ENCODE assay signal across 8 mouse cellular contexts in genomic region chr6:91200429-91201188, GRCm38 (mm10). TPM values are rescaled to one million over a fixed set of nuclear protein-coding genes. Genes with fewer than 3 reads are reported as not detected.
A peak's percentile ranks its signal among the peaks of the same experiment; 100 is the strongest.
DNase-seq lines count a peak whose midpoint lies in the region; ATAC-seq and TF ChIP-seq lines count a peak whose summit lies in the region.

No protein-coding gene starts in this region.

- no peaks in the 10 kb centered on the region for H3K9me3 ChIP-seq in hindbrain, embryonic 16.5 days (ENCODE audit: control insufficient read depth, low read length)
- no peaks in the 10 kb centered on the region for H3K9me3 ChIP-seq in limb, embryonic 14.5 days (ENCODE audit: control insufficient read depth, low read length)
- no peaks in the 10 kb centered on the region for H3K9me3 ChIP-seq in stomach, embryonic 14.5 days (ENCODE audit: control insufficient read depth, low read depth, low read length)
- H3K9me3 ChIP-seq in liver, embryonic 11.5 days (ENCODE audit: control insufficient read depth, low read length) = no peaks in the 10 kb centered on the region

- H3K36me3 ChIP-seq in hindbrain, embryonic 16.5 days (ENCODE audit: control insufficient read depth, insufficient read depth, low read length) = no peaks in the 10 kb centered on the region
- no peaks in the 10 kb centered on the region for H3K36me3 ChIP-seq in limb, embryonic 14.5 days (ENCODE audit: control insufficient read depth, insufficient read depth, low read length)
- H3K36me3 ChIP-seq in stomach, embryonic 14.5 days (ENCODE audit: control insufficient read depth, insufficient read depth, low read length) = no peaks in the 10 kb centered on the region
- H3K36me3 ChIP-seq in liver, embryonic 11.5 days (ENCODE audit: control insufficient read depth, insufficient read depth, low read length) = no peaks in the 10 kb centered on the region

- H3K9ac ChIP-seq in hindbrain, embryonic 16.5 days (ENCODE audit: low read depth, low read length) = 0 out of 2 replicates have a peak overlapping the region, but pooled peaks have one; percentile 26
- H3K9ac ChIP-seq in limb, embryonic 14.5 days (ENCODE audit: low read depth, low read length, severe bottlenecking) = peak overlapping the region; percentile 21
- H3K9ac ChIP-seq in stomach, embryonic 14.5 days (replicated peaks; ENCODE audit: low read depth, low read length) = no peak overlapping the region
- H3K9ac ChIP-seq in liver, embryonic 11.5 days (ENCODE audit: low read depth, low read length) = no peak overlapping the region

- WGBS in hindbrain, embryonic 16.5 days = 18% methylated on average over 8 of the region's 8 CpGs
- WGBS in limb, embryonic 14.5 days = 17% methylated on average over 8 of the region's 8 CpGs
- WGBS in stomach, embryonic 14.5 days = 35% methylated on average over 8 of the region's 8 CpGs
- 57% methylated on average over 8 of the region's 8 CpGs for WGBS in liver, embryonic 11.5 days

- H3K4me2 ChIP-seq in hindbrain, embryonic 16.5 days (ENCODE audit: low read length) = no peak overlapping the region
- no peak overlapping the region for H3K4me2 ChIP-seq in limb, embryonic 14.5 days (replicated peaks; ENCODE audit: low read depth, low read length, severe bottlenecking)
- H3K4me2 ChIP-seq in stomach, embryonic 14.5 days (replicated peaks; ENCODE audit: low read depth, low read length) = no peak overlapping the region
- H3K4me2 ChIP-seq in liver, embryonic 11.5 days = no peak overlapping the region

- H3K4me1 ChIP-seq in hindbrain, embryonic 16.5 days (ENCODE audit: control insufficient read depth, insufficient read depth, low read depth, low read length) = peaks cover 7% of the 10 kb centered on the region
- peaks cover 46% of the 10 kb centered on the region for H3K4me1 ChIP-seq in limb, embryonic 14.5 days (ENCODE audit: control insufficient read depth, insufficient read depth, low read length)
- H3K4me1 ChIP-seq in stomach, embryonic 14.5 days (ENCODE audit: control insufficient read depth, insufficient read depth, low read length) = peaks cover 8% of the 10 kb centered on the region
- no peaks in the 10 kb centered on the region for H3K4me1 ChIP-seq in liver, embryonic 11.5 days (replicated peaks; ENCODE audit: control insufficient read depth, insufficient read depth, low read length)

- H3K4me3 ChIP-seq in hindbrain, embryonic 16.5 days (ENCODE audit: low read length) = no peak overlapping the region
- H3K4me3 ChIP-seq in limb, embryonic 14.5 days (replicated peaks; ENCODE audit: low read length) = no peak overlapping the region
- H3K4me3 ChIP-seq in stomach, embryonic 14.5 days (ENCODE audit: low read depth, low read length) = no peak overlapping the region
- no peak overlapping the region for H3K4me3 ChIP-seq in liver, embryonic 11.5 days (ENCODE audit: low read depth, low read length)

- no peak for TF ChIP-seq POLR2A in limb, embryonic 14.5 days (IDR thresholded peaks at IDR 0.05; ENCODE audit: borderline replicate concordance, extremely low read depth, insufficient read depth, insufficient read length)

- peak; percentile 83 for ATAC-seq in hindbrain, embryonic 16.5 days
- ATAC-seq in limb, embryonic 14.5 days (ENCODE audit: low FRiP score, low read depth) = peak; percentile 83
- peak; percentile 64; the same call in 1 of the 2 replicates for ATAC-seq in stomach, embryonic 14.5 days (ENCODE audit: insufficient number of reproducible peaks, insufficient read depth, low FRiP score, low read depth)
- ATAC-seq in liver, embryonic 11.5 days (replicated peaks; ENCODE audit: low FRiP score) = no peak

- no peaks in the 10 kb centered on the region for H3K27me3 ChIP-seq in hindbrain, embryonic 16.5 days (replicated peaks; ENCODE audit: control insufficient read depth, insufficient read depth, low read length)
- no peaks in the 10 kb centered on the region for H3K27me3 ChIP-seq in limb, embryonic 14.5 days (ENCODE audit: control insufficient read depth, insufficient read depth, low read length)
- H3K27me3 ChIP-seq in stomach, embryonic 14.5 days (ENCODE audit: control insufficient read depth, insufficient read depth, low read length) = no peaks in the 10 kb centered on the region
- H3K27me3 ChIP-seq in liver, embryonic 11.5 days (replicated peaks; ENCODE audit: control insufficient read depth, insufficient read depth, low read length) = no peaks in the 10 kb centered on the region; the same call in none of the 2 replicates

- peak; percentile 21 to 34 for DNase-seq in kidney, postnatal 4 days
- DNase-seq in kidney, postnatal 10 days = no peak
- DNase-seq in fibroblast of lung, adult 2 months (ENCODE audit: low read depth) = peak; percentile 76
- peak; percentile 93 for DNase-seq in limb, embryonic 14.5 days (ENCODE audit: low spot score)
- DNase-seq in kidney, adult 8-10 months = no peak
- DNase-seq in liver, embryonic 11.5 days (ENCODE audit: low spot score) = no peak

- peak overlapping the region; percentile 52 for H3K27ac ChIP-seq in hindbrain, embryonic 16.5 days (ENCODE audit: low read depth, low read length)
- peak overlapping the region; percentile 79 for H3K27ac ChIP-seq in limb, embryonic 14.5 days (replicated peaks; ENCODE audit: low read depth, low read length)
- H3K27ac ChIP-seq in stomach, embryonic 14.5 days (ENCODE audit: low read length) = peak overlapping the region; percentile 33; the same call in 1 of the 2 replicates
- no peak overlapping the region for H3K27ac ChIP-seq in liver, embryonic 11.5 days (ENCODE audit: low read depth, low read length)

RNA-seq across cellular contexts. Expression of gene Fbln2, which starts 11.6 kb away (rescaled TPM):
- polyA plus RNA-seq in hindbrain, embryonic 16.5 days (2015; fragmentation: Nextera tagmentation; extraction: Ambion mirVana) = 29.7 and 34.2 TPM in 2 replicates
- polyA plus RNA-seq in limb, embryonic 14.5 days (2012; rRNA removed) = 294 and 404 TPM in 2 replicates
- 219 and 254 TPM in 2 replicates for polyA plus RNA-seq in limb, embryonic 14.5 days (2014; fragmentation: Nextera tagmentation; extraction: Ambion mirVana)
- 35.5 and 41.9 TPM in 2 replicates for polyA plus RNA-seq in stomach, embryonic 14.5 days (2014; fragmentation: Nextera tagmentation; extraction: Ambion mirVana)
- 33.3 and 36.3 TPM in 2 replicates for polyA plus RNA-seq in liver, embryonic 11.5 days (2014; fragmentation: Nextera tagmentation; extraction: Ambion mirVana)

RNA-seq across cellular contexts. Expression of gene Hdac11, which starts 44.1 kb away (rescaled TPM):
- polyA plus RNA-seq in hindbrain, embryonic 16.5 days (2015; fragmentation: Nextera tagmentation; extraction: Ambion mirVana) = 50.1 and 53.5 TPM in 2 replicates
- polyA plus RNA-seq in limb, embryonic 14.5 days (2012; rRNA removed) = 43.9 and 46.0 TPM in 2 replicates
- polyA plus RNA-seq in limb, embryonic 14.5 days (2014; fragmentation: Nextera tagmentation; extraction: Ambion mirVana) = 18.1 and 18.5 TPM in 2 replicates
- polyA plus RNA-seq in stomach, embryonic 14.5 days (2014; fragmentation: Nextera tagmentation; extraction: Ambion mirVana) = 9.5 and 10.2 TPM in 2 replicates
- 7.1 and 7.2 TPM in 2 replicates for polyA plus RNA-seq in liver, embryonic 11.5 days (2014; fragmentation: Nextera tagmentation; extraction: Ambion mirVana)

Comparison
In these comparisons a context has a peak if more than half of its experiments do, and no peak if none do; other contexts are left out.
1. DNase-seq: peak in kidney, postnatal 4 days (2 of 2), fibroblast of lung, adult 2 months (single experiment) and limb, embryonic 14.5 days (single experiment); none in kidney, postnatal 10 days (single experiment), kidney, adult 8-10 months (0 of 2) and liver, embryonic 11.5 days (single experiment).
2. H3K9ac ChIP-seq: peak in hindbrain, embryonic 16.5 days (single experiment) and limb, embryonic 14.5 days (single experiment); none in stomach, embryonic 14.5 days (single experiment) and liver, embryonic 11.5 days (single experiment).